Mouse (Mus musculus): ENCODE measurements around the gene Agbl4.

DNA sequence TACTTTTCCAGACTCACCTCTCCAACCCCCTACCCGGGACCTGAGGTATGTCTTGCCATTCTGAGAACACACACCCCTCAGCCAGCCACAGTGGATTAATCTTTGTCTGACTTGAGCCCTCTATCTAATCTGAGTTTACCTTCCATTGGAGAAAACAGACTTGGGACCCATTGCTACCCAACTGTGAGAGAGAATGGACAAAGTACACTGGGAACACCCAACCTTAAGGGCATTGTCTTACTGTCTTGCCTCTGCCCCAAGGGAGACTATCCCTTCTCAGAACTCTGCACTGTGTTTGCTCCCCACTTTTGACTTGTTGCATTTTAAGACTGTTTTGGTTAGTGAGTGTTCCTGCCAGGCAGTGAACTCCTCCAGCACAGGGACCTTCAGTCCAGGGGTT lies 1022.0 kb downstream of the Agbl4 start:
- TF ChIP-seq FLI1 (IDR thresholded peaks at IDR 0.05; ENCODE audit: low read length) (no peak), GATA1 (IDR thresholded peaks at IDR 0.05; ENCODE audit: borderline replicate concordance, low read length) (no peak)

Measured in megakaryocyte, embryonic 14.5 days (primary cell).